Mouse (Mus musculus) kidney, embryonic 14.5 days (tissue): ENCODE data around the gene Jmjd1c. TPM values are rescaled to one million over a fixed set of nuclear protein-coding genes. Genes with fewer than 3 reads are reported as not detected.

Experiments used
- ATAC-seq: fragments of 200-750 bp; cut with Nextera tagmentation; 2 replicates; pipeline ENCODE4 v1.8.0; 2017; ENCODE audit warnings: moderate number of reproducible peaks, mild to moderate bottlenecking, moderate TSS enrichment, moderate library complexity; ENCODE audit not compliant: low FRiP score, low TSS enrichment
- H3K27ac ChIP-seq: fragments of 300-500 bp; sonication (generic); 2 replicates; pipeline ENCODE4 v1.5.1; 2014; ENCODE audit warnings: low read depth, mild to moderate bottlenecking, low read length, moderate library complexity, mixed read lengths
- H3K27me3 ChIP-seq: fragments of 300-500 bp; sonication (generic); 2 replicates; pipeline ENCODE4 v1.6.1; 2014; ENCODE audit warnings: mild to moderate bottlenecking, low read length; ENCODE audit not compliant: control insufficient read depth, insufficient read depth
- H3K36me3 ChIP-seq: fragments of 300-500 bp; sonication (generic); 2 replicates; pipeline ENCODE4 v1.6.1; 2014; ENCODE audit warnings: low read length, mixed read lengths; ENCODE audit not compliant: control insufficient read depth, insufficient read depth
- H3K4me1 ChIP-seq: fragments of 300-500 bp; sonication (generic); 2 replicates; pipeline ENCODE4 v1.6.1; 2014; ENCODE audit warnings: low read length, mixed read lengths; ENCODE audit not compliant: control insufficient read depth, insufficient read depth
- H3K4me2 ChIP-seq: fragments of 300-500 bp; sonication (generic); replicated peaks from 2 replicates; pipeline ENCODE4 v1.6.1; 2014; ENCODE audit warnings: low read depth, mild to moderate bottlenecking, low read length
- H3K4me3 ChIP-seq: fragments of 300-500 bp; sonication (generic); 2 replicates; pipeline ENCODE4 v1.5.1; 2014; ENCODE audit warnings: mild to moderate bottlenecking, low read length
- H3K9ac ChIP-seq: fragments of 300-500 bp; sonication (generic); 2 replicates; pipeline ENCODE4 v1.6.1; 2014; ENCODE audit warnings: low read depth, mild to moderate bottlenecking, low read length, moderate library complexity
- H3K9me3 ChIP-seq: fragments of 300-500 bp; sonication (generic); 2 replicates; pipeline ENCODE4 v1.6.1; 2016; ENCODE audit warnings: low read length; ENCODE audit not compliant: control insufficient read depth
- WGBS: fragments of 180-500 bp; shearing (Covaris S2); extraction: QIAGEN DNeasy Blood & Tissue Kit; methylation state at CpG from one replicate; pipeline ENCODE4 v1.1.7; 2014; 5-methylcytosine and 5-hydroxymethylcytosine counted together
- polyA plus RNA-seq: library from polyadenylated mRNA; unstranded; fragments of >200 nt; fragmentation: Nextera tagmentation; extraction: Ambion mirVana; gene quantifications from 2 replicates; pipeline ENCODE4 v1.2.1, GENCODE M21; 2014

Jmjd1c gene
- polyA plus RNA-seq, 1 experiment from 2014 or later: 51.1 TPM

DNA sequence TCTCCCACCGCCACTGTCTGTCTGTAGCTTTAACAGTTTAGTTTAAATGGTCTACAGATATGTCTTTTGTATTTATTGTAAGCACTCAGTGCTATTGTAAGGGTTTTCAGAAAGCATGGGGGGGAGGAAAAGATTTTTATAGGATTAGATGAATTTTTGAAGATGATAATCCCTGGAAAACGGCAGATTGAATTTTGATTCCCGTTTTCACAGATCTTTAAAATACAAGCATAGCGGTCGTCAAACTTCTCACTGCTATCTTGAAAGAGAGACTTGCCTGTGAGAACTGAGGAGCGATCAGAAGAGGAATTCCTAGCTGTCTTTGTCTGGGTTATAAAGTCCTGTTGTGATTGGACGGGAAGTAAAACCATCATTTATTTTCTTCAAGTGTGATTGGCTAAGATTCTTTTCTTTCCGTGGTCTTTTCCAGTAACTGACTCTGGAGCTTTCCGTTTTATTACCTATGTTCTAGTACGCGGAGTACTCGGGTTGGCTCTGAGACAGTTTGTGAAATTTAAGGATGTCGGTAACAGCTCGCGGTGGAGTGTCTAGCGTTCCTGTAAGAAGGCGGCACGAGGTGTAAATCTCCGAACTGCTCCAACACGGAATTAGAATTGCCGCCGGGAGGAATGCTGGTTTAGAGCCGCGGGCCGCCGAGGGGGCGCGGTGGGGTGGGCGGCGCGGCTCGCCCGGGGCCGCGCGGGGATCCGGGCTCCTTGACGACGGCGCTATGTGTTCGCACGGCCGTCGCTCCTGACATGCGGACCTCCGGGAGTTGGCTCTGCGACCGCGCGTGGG, 30.3 kb downstream of the Jmjd1c start:
- H3K36me3 ChIP-seq: no peaks in the 10 kb centered on the region
- WGBS: 1% methylated on average over 49 of the region's 50 CpGs

DNA sequence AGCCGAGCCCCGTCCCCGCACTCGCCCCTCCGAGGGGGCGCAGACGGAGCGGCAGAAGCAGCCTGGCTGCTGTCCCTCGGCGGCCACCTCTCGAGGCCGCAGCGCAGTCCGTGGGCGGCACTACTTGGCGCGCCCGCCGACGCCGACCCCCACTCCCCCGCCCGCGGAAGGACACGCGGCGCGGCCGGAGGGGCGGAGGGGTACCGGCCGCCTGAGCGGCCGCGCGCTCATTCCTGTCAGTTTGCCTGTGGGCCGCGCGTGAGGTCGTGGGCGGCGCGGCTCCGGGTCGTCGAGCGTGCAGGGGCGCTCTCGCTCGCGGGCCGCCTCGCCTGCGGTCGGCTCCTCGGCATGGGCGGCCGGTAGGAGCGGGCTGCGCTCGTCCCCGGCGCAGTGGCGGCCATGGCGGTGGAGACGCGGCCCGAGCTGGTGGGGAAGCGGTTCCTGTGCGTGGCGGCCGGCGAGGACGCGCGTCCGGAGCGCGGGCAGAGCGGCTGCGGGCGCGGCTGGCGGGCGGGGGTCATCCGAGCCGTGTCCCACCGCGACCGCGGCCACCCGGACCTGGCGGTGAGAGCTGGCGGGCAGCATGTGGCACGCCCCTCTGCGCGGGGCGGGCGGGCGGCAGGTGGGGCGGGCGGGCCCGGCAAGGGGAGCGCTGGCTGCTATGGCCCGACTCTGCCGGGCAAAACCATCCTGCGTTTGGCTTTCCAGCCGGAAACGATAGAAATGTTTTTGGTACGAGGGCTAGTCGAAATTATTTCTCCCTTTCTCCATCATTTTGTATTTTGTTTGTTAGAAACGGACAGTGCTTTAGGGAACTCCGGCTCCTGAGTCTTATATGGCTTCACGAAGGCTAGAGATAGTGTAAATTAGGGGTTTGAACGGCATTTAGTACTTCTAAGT, 31.2 kb downstream of the Jmjd1c start:
- H3K27me3 ChIP-seq: no peaks in the 10 kb centered on the region
- H3K4me1 ChIP-seq: peaks cover 19% of the 10 kb centered on the region
- H3K4me3 ChIP-seq: peak overlapping the region; percentile 92
- peak overlapping the region; percentile 85 for H3K27ac ChIP-seq
- peak overlapping the region; percentile 84 for H3K9ac ChIP-seq
- H3K36me3 ChIP-seq: no peaks in the 10 kb centered on the region
- under 1% methylated on average over 87 of the region's 115 CpGs for WGBS
- no peaks in the 10 kb centered on the region for H3K9me3 ChIP-seq
- ATAC-seq: peak; percentile 80
- peak overlapping the region; percentile 92 for H3K4me2 ChIP-seq

More for the DNA sequence above, 30.3 kb downstream of the Jmjd1c start:
- peaks cover 24% of the 10 kb centered on the region for H3K4me1 ChIP-seq
- no peaks in the 10 kb centered on the region for H3K27me3 ChIP-seq
- H3K4me2 ChIP-seq: peak overlapping the region; percentile 92
- no peaks in the 10 kb centered on the region for H3K9me3 ChIP-seq
- peak overlapping the region; percentile 92 for H3K4me3 ChIP-seq
- H3K9ac ChIP-seq: peak overlapping the region; percentile 84
- ATAC-seq: peak; percentile 81
- peak overlapping the region; percentile 85 for H3K27ac ChIP-seq

DNA sequence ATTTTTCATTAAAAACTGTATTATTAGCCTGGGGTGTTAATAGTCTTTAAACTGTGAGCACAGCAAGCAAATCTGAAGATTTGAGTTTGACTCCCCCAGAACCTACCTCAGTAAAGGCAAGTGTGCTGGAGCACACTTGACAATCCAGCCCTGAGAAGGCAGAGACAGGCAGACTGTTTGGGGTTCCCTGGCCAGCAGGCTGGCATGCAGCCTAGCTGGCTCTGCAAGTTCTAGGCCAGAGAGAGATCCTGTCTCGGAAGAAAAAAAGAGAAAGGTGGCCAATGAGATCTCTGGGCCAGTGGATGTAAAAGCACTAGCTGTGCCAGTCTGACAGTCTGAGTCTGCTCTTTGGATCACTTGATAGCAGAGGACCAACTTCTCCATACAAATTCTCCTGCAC, 33.6 kb downstream of the Jmjd1c start:
- 55% methylated on average over 1 of the region's 1 CpGs for WGBS
- H3K27ac ChIP-seq: no peak overlapping the region
- ATAC-seq: no peak

DNA sequence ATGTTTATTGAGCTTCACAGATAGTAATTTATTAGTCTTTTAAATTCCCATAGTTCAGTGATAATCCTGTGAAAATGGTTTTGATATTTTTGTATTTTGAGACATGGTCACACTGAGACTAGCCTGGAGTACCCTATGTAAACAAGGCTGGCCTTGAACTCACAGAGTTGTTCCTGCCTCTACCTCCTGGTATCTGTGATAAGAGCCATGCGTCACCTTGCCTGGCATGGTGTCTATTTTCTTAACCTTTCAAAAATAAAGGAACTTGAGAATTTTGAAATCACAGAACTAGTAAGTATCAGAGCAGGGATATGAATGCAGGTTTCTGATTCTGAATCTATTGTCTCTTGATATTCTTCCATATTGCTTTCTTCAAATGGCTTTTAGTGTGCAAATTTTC, 35.8 kb downstream of the Jmjd1c start:
- Histone ChIP-seq H3K27me3 (no peaks in the 10 kb centered on the region), H3K9ac (no peak overlapping the region), H3K4me1 (peaks cover 11% of the 10 kb centered on the region), H3K4me2 (no peak overlapping the region), H3K27ac (no peak overlapping the region), H3K4me3 (no peak overlapping the region), H3K9me3 (no peaks in the 10 kb centered on the region), H3K36me3 (no peaks in the 10 kb centered on the region)
- WGBS: 66% methylated on average over 1 of the region's 1 CpGs
- ATAC-seq: no peak

More for the DNA sequence above, 33.6 kb downstream of the Jmjd1c start:
- no peak overlapping the region for H3K4me3 ChIP-seq
- peaks cover 17% of the 10 kb centered on the region for H3K4me1 ChIP-seq
- no peaks in the 10 kb centered on the region for H3K9me3 ChIP-seq
- no peaks in the 10 kb centered on the region for H3K36me3 ChIP-seq
- no peak overlapping the region for H3K4me2 ChIP-seq
- H3K27me3 ChIP-seq: no peaks in the 10 kb centered on the region
- no peak overlapping the region for H3K9ac ChIP-seq

DNA sequence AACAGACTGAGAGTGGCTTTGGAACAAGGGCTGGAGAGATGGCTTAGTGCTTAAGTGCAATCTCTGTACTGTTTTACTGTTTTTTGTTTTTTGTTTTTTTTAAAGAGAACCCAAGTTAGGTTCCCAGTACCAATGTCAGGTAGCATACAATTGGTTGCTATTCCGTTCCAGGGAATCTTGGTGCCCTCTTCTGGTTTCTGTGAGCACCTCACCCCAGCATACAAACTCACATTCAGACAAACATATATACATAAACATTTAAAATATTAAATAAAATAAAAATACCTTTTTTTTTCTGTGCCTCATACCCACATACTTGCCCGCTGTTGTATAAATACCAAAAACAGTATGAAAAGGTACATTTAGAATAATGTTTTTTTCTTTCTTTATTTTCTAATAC, 38.4 kb downstream of the Jmjd1c start:
- H3K27me3 ChIP-seq: no peaks in the 10 kb centered on the region
- no peak overlapping the region for H3K9ac ChIP-seq
- H3K4me2 ChIP-seq: no peak overlapping the region
- WGBS: 91% methylated on average over 2 of the region's 2 CpGs
- no peaks in the 10 kb centered on the region for H3K36me3 ChIP-seq
- no peaks in the 10 kb centered on the region for H3K9me3 ChIP-seq
- H3K4me3 ChIP-seq: no peak overlapping the region
- ATAC-seq: no peak
- no peak overlapping the region for H3K27ac ChIP-seq
- H3K4me1 ChIP-seq: 0 out of 2 replicates have a peak, but pooled peaks cover 2% of the 10 kb centered on the region

DNA sequence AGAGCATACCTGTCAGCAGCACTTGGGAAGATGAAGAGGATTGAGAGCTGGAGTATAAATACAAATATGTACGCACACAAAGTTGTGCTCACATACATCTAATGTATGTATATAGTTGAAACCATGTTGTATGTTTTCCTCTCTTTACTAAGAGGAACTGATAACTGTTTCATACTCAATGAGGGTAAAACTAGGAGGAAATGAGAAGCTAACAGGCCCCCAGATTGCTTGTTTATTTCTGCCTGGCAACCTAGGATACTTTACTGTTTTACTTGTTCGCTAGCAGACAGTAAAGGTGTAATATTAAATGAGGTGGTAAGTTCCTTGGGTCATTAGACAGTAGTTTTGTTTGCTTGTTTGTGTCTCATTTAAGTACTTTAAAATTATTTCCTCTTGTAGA, 41.5 kb downstream of the Jmjd1c start:
- no peaks in the 10 kb centered on the region for H3K9me3 ChIP-seq
- WGBS: 85% methylated on average over 2 of the region's 2 CpGs
- no peak overlapping the region for H3K27ac ChIP-seq
- no peak for ATAC-seq
- no peak overlapping the region for H3K4me2 ChIP-seq
- H3K4me1 ChIP-seq: no peaks in the 10 kb centered on the region
- no peaks in the 10 kb centered on the region for H3K27me3 ChIP-seq
- no peaks in the 10 kb centered on the region for H3K36me3 ChIP-seq
- no peak overlapping the region for H3K4me3 ChIP-seq
- H3K9ac ChIP-seq: no peak overlapping the region

DNA sequence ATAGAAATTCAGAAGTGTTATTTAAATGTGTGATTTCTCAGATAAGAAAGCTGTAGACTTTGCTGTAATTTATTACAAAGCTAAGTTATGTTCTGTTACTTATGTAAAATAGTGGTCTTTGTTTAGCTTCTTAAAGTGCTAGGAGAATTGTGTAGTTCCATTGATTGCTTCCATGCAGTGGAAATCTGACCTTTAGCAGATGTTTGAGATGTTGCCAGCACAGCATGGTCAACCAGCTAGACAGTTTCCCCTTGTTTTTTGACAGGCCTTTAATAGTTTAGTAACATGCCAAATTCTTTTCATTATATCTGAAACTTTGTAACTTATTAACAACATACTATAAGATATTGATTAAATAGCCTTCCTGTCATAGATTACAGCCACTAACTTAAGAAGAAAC, 47.7 kb downstream of the Jmjd1c start:
- Histone ChIP-seq H3K27me3 (no peaks in the 10 kb centered on the region), H3K27ac (no peak overlapping the region), H3K4me2 (no peak overlapping the region), H3K9me3 (no peaks in the 10 kb centered on the region), H3K4me1 (no peaks in the 10 kb centered on the region), H3K36me3 (no peaks in the 10 kb centered on the region), H3K9ac (no peak overlapping the region), H3K4me3 (no peak overlapping the region)
- ATAC-seq: no peak

DNA sequence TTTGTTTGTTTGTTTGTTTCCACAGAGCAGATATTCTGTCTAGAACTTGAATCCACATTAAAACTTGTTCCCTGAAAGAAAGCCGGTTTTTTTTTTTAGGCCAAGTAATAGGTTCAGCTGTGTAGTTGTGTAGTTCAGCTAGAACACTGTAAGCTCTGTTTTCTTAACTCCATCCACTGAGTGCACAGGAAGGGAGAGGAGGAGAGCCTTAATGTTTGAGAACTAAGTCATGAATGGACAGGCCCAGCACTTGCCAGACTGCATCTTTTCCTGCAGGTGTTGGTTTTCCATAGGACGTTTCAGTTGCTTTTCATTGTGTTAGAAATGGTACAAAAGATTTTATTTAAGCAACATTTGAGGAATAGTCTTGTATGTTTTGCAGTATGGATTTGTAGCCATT, 48.3 kb downstream of the Jmjd1c start:
- Histone ChIP-seq H3K4me3 (no peak overlapping the region), H3K27me3 (no peaks in the 10 kb centered on the region), H3K9ac (no peak overlapping the region), H3K27ac (no peak overlapping the region), H3K4me1 (no peaks in the 10 kb centered on the region), H3K9me3 (no peaks in the 10 kb centered on the region), H3K4me2 (no peak overlapping the region), H3K36me3 (no peaks in the 10 kb centered on the region)
- WGBS: 62% methylated on average over 2 of the region's 2 CpGs
- no peak for ATAC-seq

DNA sequence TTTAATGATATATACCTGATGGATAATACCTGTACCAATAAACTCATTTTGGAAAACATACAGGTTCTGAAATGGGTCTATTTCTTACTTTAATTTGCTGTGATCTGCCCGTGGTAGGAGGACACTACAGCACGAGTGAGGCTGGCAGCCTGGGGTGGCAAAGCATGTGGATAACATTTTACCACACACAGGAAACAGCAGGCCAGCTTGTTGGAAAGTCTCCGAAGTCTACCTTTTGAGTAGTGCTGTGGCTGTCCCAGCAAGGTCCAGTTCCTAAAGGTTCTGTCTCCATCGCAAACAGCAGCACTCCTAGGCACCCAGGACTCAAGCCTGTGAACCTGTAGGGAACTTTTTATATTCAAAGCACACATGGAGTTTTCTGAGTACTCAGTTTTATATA, 49.7 kb downstream of the Jmjd1c start:
- Histone ChIP-seq H3K9ac (no peak overlapping the region), H3K4me1 (no peaks in the 10 kb centered on the region), H3K36me3 (no peaks in the 10 kb centered on the region), H3K27me3 (no peaks in the 10 kb centered on the region), H3K27ac (no peak overlapping the region), H3K9me3 (no peaks in the 10 kb centered on the region), H3K4me2 (no peak overlapping the region), H3K4me3 (no peak overlapping the region)
- 89% methylated on average over 4 of the region's 4 CpGs for WGBS
- ATAC-seq: no peak
